ENCODE assay signal across 17 mouse cellular contexts in genomic region chr17:29680921-29681320, GRCm38 (mm10). TPM values are rescaled to one million over a fixed set of nuclear protein-coding genes. Genes with fewer than 3 reads are reported as not detected.
A peak's percentile ranks its signal among the peaks of the same experiment; 100 is the strongest.
DNase-seq lines count a peak whose midpoint lies in the region; ATAC-seq and TF ChIP-seq lines count a peak whose summit lies in the region.
"Had no signal": no experiment of that assay in that cellular context is flagged by ENCODE, and none has a peak within 500 bp of the region (broad histone marks: within the 10 kb centered on the region; RNA-seq: fewer than 3 reads in every experiment).

No protein-coding gene starts in this region.

- no peak for ATAC-seq in forebrain, embryonic 13.5 days
- no peak for ATAC-seq in forebrain, postnatal 0 days
- ATAC-seq in kidney, embryonic 16.5 days (ENCODE audit: low FRiP score, low TSS enrichment) = no peak
- ATAC-seq in midbrain, embryonic 13.5 days = no peak
- ATAC-seq in midbrain, embryonic 15.5 days (replicated peaks) = no peak
- ATAC-seq in forebrain, embryonic 15.5 days (replicated peaks) = no peak
- ATAC-seq: activated CD4-positive, CD25-positive, alpha-beta regulatory T cell, adult 4 months; inflammation-experienced regulatory T-cells, adult 6 months; Patski had no signal

- no peak overlapping the region for H3K9ac ChIP-seq in forebrain, embryonic 13.5 days
- no peak overlapping the region for H3K9ac ChIP-seq in forebrain, postnatal 0 days
- no peak overlapping the region for H3K9ac ChIP-seq in kidney, embryonic 16.5 days (replicated peaks; ENCODE audit: low read length)
- no peak overlapping the region for H3K9ac ChIP-seq in midbrain, embryonic 13.5 days (replicated peaks)
- H3K9ac ChIP-seq in midbrain, embryonic 15.5 days = no peak overlapping the region
- no peak overlapping the region for H3K9ac ChIP-seq in forebrain, embryonic 15.5 days (replicated peaks)
- H3K9ac ChIP-seq: heart, embryonic 12.5 days; limb, embryonic 13.5 days; liver, embryonic 14.5 days had no signal

- no peak overlapping the region for H3K4me3 ChIP-seq in forebrain, embryonic 13.5 days
- H3K4me3 ChIP-seq in forebrain, postnatal 0 days (ENCODE audit: low read depth, low read length) = no peak overlapping the region
- H3K4me3 ChIP-seq in kidney, embryonic 16.5 days (ENCODE audit: low read length) = no peak overlapping the region
- H3K4me3 ChIP-seq in midbrain, embryonic 13.5 days (replicated peaks) = no peak overlapping the region
- H3K4me3 ChIP-seq in midbrain, embryonic 15.5 days = no peak overlapping the region
- H3K4me3 ChIP-seq in forebrain, embryonic 15.5 days = no peak overlapping the region
- H3K4me3 ChIP-seq: gastrocnemius, adult 2 months; heart, embryonic 12.5 days; limb, embryonic 13.5 days had no signal

- peaks cover 8% of the 10 kb centered on the region for H3K4me1 ChIP-seq in forebrain, embryonic 13.5 days
- no peaks in the 10 kb centered on the region for H3K4me1 ChIP-seq in forebrain, postnatal 0 days (ENCODE audit: insufficient read depth)
- H3K4me1 ChIP-seq in kidney, embryonic 16.5 days (ENCODE audit: insufficient read depth, low read length) = 0 out of 2 replicates have a peak, but pooled peaks cover 5% of the 10 kb centered on the region
- H3K4me1 ChIP-seq in midbrain, embryonic 13.5 days (replicated peaks) = peaks cover 17% of the 10 kb centered on the region; the same call in 1 of the 2 replicates
- peaks cover 14% of the 10 kb centered on the region for H3K4me1 ChIP-seq in midbrain, embryonic 15.5 days
- peaks cover 21% of the 10 kb centered on the region for H3K4me1 ChIP-seq in forebrain, embryonic 15.5 days
- H3K4me1 ChIP-seq: limb, embryonic 13.5 days had no signal

- H3K9me3 ChIP-seq in forebrain, embryonic 13.5 days (replicated peaks) = no peaks in the 10 kb centered on the region
- no peaks in the 10 kb centered on the region for H3K9me3 ChIP-seq in forebrain, postnatal 0 days (ENCODE audit: low read length)
- H3K9me3 ChIP-seq in kidney, embryonic 16.5 days (ENCODE audit: low read length) = no peaks in the 10 kb centered on the region
- no peaks in the 10 kb centered on the region for H3K9me3 ChIP-seq in midbrain, embryonic 13.5 days
- no peaks in the 10 kb centered on the region for H3K9me3 ChIP-seq in midbrain, embryonic 15.5 days
- no peaks in the 10 kb centered on the region for H3K9me3 ChIP-seq in forebrain, embryonic 15.5 days
- H3K9me3 ChIP-seq: heart, embryonic 12.5 days; limb, embryonic 13.5 days had no signal

- H3K36me3 ChIP-seq in forebrain, embryonic 13.5 days (ENCODE audit: poor library complexity, severe bottlenecking) = peaks cover 96% of the 10 kb centered on the region
- peaks cover 81% of the 10 kb centered on the region for H3K36me3 ChIP-seq in forebrain, postnatal 0 days (ENCODE audit: insufficient read depth)
- H3K36me3 ChIP-seq in kidney, embryonic 16.5 days (ENCODE audit: insufficient read depth, low read length) = peaks cover 56% of the 10 kb centered on the region
- H3K36me3 ChIP-seq in midbrain, embryonic 13.5 days = peaks cover 98% of the 10 kb centered on the region
- peaks cover 33% of the 10 kb centered on the region for H3K36me3 ChIP-seq in midbrain, embryonic 15.5 days (replicated peaks)
- H3K36me3 ChIP-seq in forebrain, embryonic 15.5 days = peaks cover 65% of the 10 kb centered on the region

- H3K27me3 ChIP-seq in forebrain, embryonic 13.5 days = no peaks in the 10 kb centered on the region
- H3K27me3 ChIP-seq in forebrain, postnatal 0 days (ENCODE audit: insufficient read depth, low read length) = no peaks in the 10 kb centered on the region
- H3K27me3 ChIP-seq in kidney, embryonic 16.5 days (ENCODE audit: insufficient read depth, low read length) = no peaks in the 10 kb centered on the region
- H3K27me3 ChIP-seq in midbrain, embryonic 13.5 days = no peaks in the 10 kb centered on the region
- H3K27me3 ChIP-seq in midbrain, embryonic 15.5 days (replicated peaks) = no peaks in the 10 kb centered on the region
- H3K27me3 ChIP-seq in forebrain, embryonic 15.5 days = no peaks in the 10 kb centered on the region
- H3K27me3 ChIP-seq: heart, embryonic 12.5 days; limb, embryonic 13.5 days; Patski had no signal

- no peak for DNase-seq in forebrain, postnatal 0 days
- no peak for DNase-seq in kidney, postnatal 4 days
- no peak for DNase-seq in urinary bladder, postnatal 36 days (ENCODE audit: low spot score in 2 of 2)
- DNase-seq: adrenal gland, postnatal 25 days; gastrocnemius, adult 2 months; thymus, postnatal 14 days had no signal

- no peak for TF ChIP-seq CTCF in forebrain, postnatal 0 days (IDR thresholded peaks at IDR 0.05; ENCODE audit: low read depth)

- 89% methylated on average over 2 of the region's 2 CpGs for WGBS in forebrain, embryonic 13.5 days
- 95% methylated on average over 2 of the region's 2 CpGs for WGBS in forebrain, postnatal 0 days
- 88% methylated on average over 2 of the region's 2 CpGs for WGBS in kidney, embryonic 16.5 days
- 96% methylated on average over 2 of the region's 2 CpGs for WGBS in midbrain, embryonic 13.5 days
- 97% methylated on average over 2 of the region's 2 CpGs for WGBS in midbrain, embryonic 15.5 days
- 92% methylated on average over 2 of the region's 2 CpGs for WGBS in forebrain, embryonic 15.5 days

- no peak overlapping the region for H3K4me2 ChIP-seq in forebrain, embryonic 13.5 days
- H3K4me2 ChIP-seq in forebrain, postnatal 0 days (ENCODE audit: low read depth) = no peak overlapping the region
- H3K4me2 ChIP-seq in kidney, embryonic 16.5 days (replicated peaks; ENCODE audit: low read depth, low read length) = no peak overlapping the region
- no peak overlapping the region for H3K4me2 ChIP-seq in midbrain, embryonic 13.5 days (replicated peaks)
- H3K4me2 ChIP-seq in midbrain, embryonic 15.5 days = no peak overlapping the region
- no peak overlapping the region for H3K4me2 ChIP-seq in forebrain, embryonic 15.5 days (replicated peaks)
- H3K4me2 ChIP-seq: heart, embryonic 12.5 days; limb, embryonic 13.5 days had no signal

- H3K27ac ChIP-seq in forebrain, embryonic 13.5 days = peak overlapping the region; percentile 82
- no peak overlapping the region for H3K27ac ChIP-seq in forebrain, postnatal 0 days (ENCODE audit: low read depth, low read length)
- H3K27ac ChIP-seq in kidney, embryonic 16.5 days (ENCODE audit: low read length) = peak overlapping the region; percentile 59
- H3K27ac ChIP-seq in midbrain, embryonic 13.5 days = peak overlapping the region; percentile 71; the same call in 1 of the 2 replicates
- no peak overlapping the region for H3K27ac ChIP-seq in midbrain, embryonic 15.5 days
- H3K27ac ChIP-seq in forebrain, embryonic 15.5 days (replicated peaks) = peak overlapping the region; percentile 87
- H3K27ac ChIP-seq: gastrocnemius, adult 2 months; limb, embryonic 13.5 days; liver, embryonic 14.5 days had no signal

RNA-seq across cellular contexts. Expression of gene Cmtr1, which starts 20.5 kb away (rescaled TPM):
- 135 and 153 TPM in 2 replicates for polyA plus RNA-seq in forebrain, embryonic 13.5 days (2015; fragmentation: Nextera tagmentation; extraction: Ambion mirVana)
- total RNA-seq in forebrain, postnatal 0 days (2014; rRNA removed) = 59.9 and 81.9 TPM in 2 replicates
- 76.9 and 92.3 TPM in 2 replicates for polyA plus RNA-seq in forebrain, postnatal 0 days (2015; fragmentation: Nextera tagmentation; extraction: Ambion mirVana)
- 116 and 137 TPM in 2 replicates for polyA plus RNA-seq in kidney, embryonic 16.5 days (2015; fragmentation: Nextera tagmentation; extraction: Ambion mirVana)
- 138 and 150 TPM in 2 replicates for polyA plus RNA-seq in midbrain, embryonic 13.5 days (2015; fragmentation: Nextera tagmentation; extraction: Ambion mirVana)
- polyA plus RNA-seq in midbrain, embryonic 15.5 days (2015; fragmentation: Nextera tagmentation; extraction: Ambion mirVana) = 109 and 116 TPM in 2 replicates
- 144 and 155 TPM in 2 replicates for polyA plus RNA-seq in forebrain, embryonic 15.5 days (2015; fragmentation: Nextera tagmentation; extraction: Ambion mirVana)

RNA-seq across cellular contexts. Expression of gene Ccdc167, which starts 35.9 kb away (rescaled TPM):
- polyA plus RNA-seq in forebrain, embryonic 13.5 days (2015; fragmentation: Nextera tagmentation; extraction: Ambion mirVana) = 13.0 and 14.2 TPM in 2 replicates
- 7.7 and 8.8 TPM in 2 replicates for total RNA-seq in forebrain, postnatal 0 days (2014; rRNA removed)
- 7.4 and 7.7 TPM in 2 replicates for polyA plus RNA-seq in forebrain, postnatal 0 days (2015; fragmentation: Nextera tagmentation; extraction: Ambion mirVana)
- polyA plus RNA-seq in kidney, embryonic 16.5 days (2015; fragmentation: Nextera tagmentation; extraction: Ambion mirVana) = 12.5 and 13.7 TPM in 2 replicates
- polyA plus RNA-seq in midbrain, embryonic 13.5 days (2015; fragmentation: Nextera tagmentation; extraction: Ambion mirVana) = 11.4 and 12.0 TPM in 2 replicates
- 9.3 and 10.4 TPM in 2 replicates for polyA plus RNA-seq in midbrain, embryonic 15.5 days (2015; fragmentation: Nextera tagmentation; extraction: Ambion mirVana)
- 12.4 and 12.9 TPM in 2 replicates for polyA plus RNA-seq in forebrain, embryonic 15.5 days (2015; fragmentation: Nextera tagmentation; extraction: Ambion mirVana)

Comparison
In these comparisons a context has a peak if more than half of its experiments do, and no peak if none do; other contexts are left out.
1. H3K27ac ChIP-seq: peak in forebrain, embryonic 13.5 days (single experiment), kidney, embryonic 16.5 days (single experiment), midbrain, embryonic 13.5 days (single experiment) and forebrain, embryonic 15.5 days (single experiment); none in forebrain, postnatal 0 days (single experiment) and midbrain, embryonic 15.5 days (single experiment).